Mouse (Mus musculus): ENCODE measurements around the gene Camk2d. TPM values are rescaled to one million over a fixed set of nuclear protein-coding genes. Genes with fewer than 3 reads are reported as not detected.

Camk2d gene
- polyA plus RNA-seq, 1 experiment from 2014 or later, result 34.9 TPM

DNA sequence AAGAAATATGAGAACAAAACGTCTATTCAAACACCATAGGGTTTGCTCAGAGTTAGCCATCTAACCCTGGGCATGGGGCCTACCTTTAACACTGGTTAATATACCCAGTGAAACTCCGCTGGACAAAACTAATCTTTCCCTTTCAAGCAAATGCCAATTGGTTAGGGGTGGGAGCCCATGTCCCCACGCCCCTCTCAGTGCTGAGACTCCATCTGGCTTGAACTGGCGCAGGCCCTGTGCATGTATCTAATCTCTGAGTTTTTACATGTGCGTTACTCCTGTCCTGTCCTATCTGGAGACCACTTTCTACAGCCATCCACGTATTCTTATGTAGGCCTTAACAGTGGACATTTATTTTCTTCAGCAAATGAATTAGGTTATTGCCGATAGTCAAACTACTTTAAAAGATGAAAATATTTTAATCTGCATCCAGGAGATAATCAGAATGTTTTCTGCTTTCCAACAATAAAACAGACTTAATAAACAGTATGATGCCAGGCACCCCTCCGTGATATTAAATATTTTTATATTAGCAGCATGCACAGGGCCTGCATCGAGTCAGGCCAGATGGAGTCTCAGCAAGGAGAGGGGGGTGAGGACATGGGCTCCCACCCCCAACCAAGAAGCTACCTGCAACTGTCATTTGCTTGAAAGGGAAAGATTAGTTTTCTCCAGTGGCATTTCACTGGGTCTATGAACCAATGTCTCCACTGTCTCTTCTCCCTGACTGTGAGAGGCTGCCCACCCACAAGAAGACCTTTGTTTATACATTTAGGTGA, 8.7 kb downstream of the Camk2d start:
- no peaks in the 10 kb centered on the region for H3K4me1 ChIP-seq (replicated peaks; ENCODE audit: control insufficient read depth, insufficient read depth)
- 84% methylated on average over 9 of the region's 9 CpGs for WGBS
- H3K9me3 ChIP-seq (ENCODE audit: control insufficient read depth, low read length), result no peaks in the 10 kb centered on the region
- TF ChIP-seq CTCF (IDR thresholded peaks at IDR 0.05; ENCODE audit: low read depth), result no peak
- no peak for TF ChIP-seq EP300 (optimal IDR thresholded peaks at IDR 0.05)
- H3K4me2 ChIP-seq (replicated peaks; ENCODE audit: low read depth), result no peak overlapping the region
- no peak for ATAC-seq (ENCODE audit: low FRiP score, low TSS enrichment)
- no peak for DNase-seq (ENCODE audit: low spot score)
- H3K9ac ChIP-seq (ENCODE audit: low read length), result no peak overlapping the region
- no peak overlapping the region for H3K4me3 ChIP-seq (ENCODE audit: low read depth, low read length)
- H3K27me3 ChIP-seq (ENCODE audit: control insufficient read depth, insufficient read depth, low read length), result no peaks in the 10 kb centered on the region
- H3K36me3 ChIP-seq (ENCODE audit: control insufficient read depth, insufficient read depth, low read length), result no peaks in the 10 kb centered on the region; the same call in 1 of the 2 replicates
- no peak overlapping the region for H3K27ac ChIP-seq (replicated peaks)

- Histone ChIP-seq H3K27ac (replicated peaks) (0 out of 2 replicates have a peak overlapping the region, but pooled peaks have one; percentile 20), H3K9ac (ENCODE audit: low read length) (no peak overlapping the region), H3K4me1 (replicated peaks; ENCODE audit: control insufficient read depth, insufficient read depth) (0 out of 2 replicates have a peak, but pooled peaks cover 2% of the 10 kb centered on the region), H3K27me3 (ENCODE audit: control insufficient read depth, insufficient read depth, low read length) (no peaks in the 10 kb centered on the region), H3K9me3 (ENCODE audit: control insufficient read depth, low read length) (no peaks in the 10 kb centered on the region), H3K4me2 (replicated peaks; ENCODE audit: low read depth) (no peak overlapping the region), H3K4me3 (ENCODE audit: low read depth, low read length) (no peak overlapping the region), H3K36me3 (ENCODE audit: control insufficient read depth, insufficient read depth, low read length) (no peaks in the 10 kb centered on the region)
- TF ChIP-seq CTCF (IDR thresholded peaks at IDR 0.05; ENCODE audit: low read depth) (no peak), EP300 (optimal IDR thresholded peaks at IDR 0.05) (no peak)
- DNase-seq (ENCODE audit: low spot score) (no peak), ATAC-seq (ENCODE audit: low FRiP score, low TSS enrichment) (no peak)
- WGBS, result 64% methylated on average over 5 of the region's 5 CpGs
These were observed 13.2 kb downstream of the Camk2d start for GRCm38 (mm10) chr3:126609310-126609709.

DNA sequence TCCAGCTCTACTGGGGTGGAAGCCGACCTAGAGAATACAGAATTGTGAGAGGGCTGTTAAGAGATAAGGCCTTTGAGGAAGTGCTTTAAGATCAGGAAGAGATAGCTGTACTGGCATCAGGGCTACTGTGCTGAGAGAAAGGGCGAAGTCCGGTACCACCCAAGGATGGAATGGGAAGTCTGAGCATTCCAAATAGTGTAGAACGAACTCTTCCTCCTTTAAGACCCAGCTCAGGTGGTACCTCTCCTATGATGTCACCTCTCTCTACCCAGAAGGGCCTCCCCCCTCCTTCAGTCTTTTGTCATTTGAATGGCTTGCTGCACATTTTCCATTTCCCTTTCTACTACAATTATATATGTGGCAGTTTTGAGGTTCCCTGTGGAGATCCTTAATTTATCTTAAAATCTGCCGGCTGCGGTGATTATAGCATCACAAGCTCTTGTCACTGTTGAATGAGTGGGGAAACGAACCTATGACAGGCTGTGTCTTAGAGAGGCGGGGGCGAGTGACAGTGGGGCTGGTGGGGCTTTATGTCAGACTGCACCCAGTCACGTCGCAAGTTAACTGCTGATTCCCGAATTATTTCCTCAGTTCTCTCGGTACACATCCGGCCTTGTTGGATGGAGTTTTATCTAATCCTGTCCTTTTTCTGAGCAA, 13.8 kb downstream of the Camk2d start:
- no peak for TF ChIP-seq EP300 (optimal IDR thresholded peaks at IDR 0.05)
- no peak for TF ChIP-seq CTCF (IDR thresholded peaks at IDR 0.05; ENCODE audit: low read depth)
- Histone ChIP-seq H3K4me1 (replicated peaks; ENCODE audit: control insufficient read depth, insufficient read depth) (0 out of 2 replicates have a peak, but pooled peaks cover 2% of the 10 kb centered on the region), H3K4me3 (ENCODE audit: low read depth, low read length) (no peak overlapping the region), H3K9ac (ENCODE audit: low read length) (no peak overlapping the region), H3K36me3 (ENCODE audit: control insufficient read depth, insufficient read depth, low read length) (no peaks in the 10 kb centered on the region), H3K9me3 (ENCODE audit: control insufficient read depth, low read length) (no peaks in the 10 kb centered on the region), H3K27me3 (ENCODE audit: control insufficient read depth, insufficient read depth, low read length) (no peaks in the 10 kb centered on the region), H3K27ac (replicated peaks) (0 out of 2 replicates have a peak overlapping the region, but pooled peaks have one; percentile 36), H3K4me2 (replicated peaks; ENCODE audit: low read depth) (no peak overlapping the region)
- WGBS, result 68% methylated on average over 14 of the region's 14 CpGs
- ATAC-seq (ENCODE audit: low FRiP score, low TSS enrichment) (peak; percentile 94), DNase-seq (ENCODE audit: low spot score) (peak; percentile 61)

- H3K9ac ChIP-seq (ENCODE audit: low read length), result no peak overlapping the region
- TF ChIP-seq CTCF (IDR thresholded peaks at IDR 0.05; ENCODE audit: low read depth) (no peak), EP300 (optimal IDR thresholded peaks at IDR 0.05) (no peak)
- ATAC-seq (ENCODE audit: low FRiP score, low TSS enrichment) (peak; percentile 36; the same call in 1 of the 2 replicates), DNase-seq (ENCODE audit: low spot score) (no peak)
- no peaks in the 10 kb centered on the region for H3K27me3 ChIP-seq (ENCODE audit: control insufficient read depth, insufficient read depth, low read length)
- no peak overlapping the region for H3K4me3 ChIP-seq (ENCODE audit: low read depth, low read length)
- 21% methylated on average over 7 of the region's 7 CpGs for WGBS
- H3K27ac ChIP-seq (replicated peaks), result no peak overlapping the region; the same call in 1 of the 2 replicates
- H3K4me1 ChIP-seq (replicated peaks; ENCODE audit: control insufficient read depth, insufficient read depth), result 0 out of 2 replicates have a peak, but pooled peaks cover 2% of the 10 kb centered on the region
- no peaks in the 10 kb centered on the region for H3K9me3 ChIP-seq (ENCODE audit: control insufficient read depth, low read length)
- no peaks in the 10 kb centered on the region for H3K36me3 ChIP-seq (ENCODE audit: control insufficient read depth, insufficient read depth, low read length)
- H3K4me2 ChIP-seq (replicated peaks; ENCODE audit: low read depth), result no peak overlapping the region; the same call in 1 of the 2 replicates
These were observed 15.5 kb downstream of the Camk2d start for GRCm38 (mm10) chr3:126611624-126612023.

GRCm38 (mm10) chr3:126612748-126613509, 16.8 kb downstream of the Camk2d start:
- no peak overlapping the region for H3K4me3 ChIP-seq (ENCODE audit: low read depth, low read length)
- no peak for TF ChIP-seq CTCF (IDR thresholded peaks at IDR 0.05; ENCODE audit: low read depth)
- TF ChIP-seq EP300 (optimal IDR thresholded peaks at IDR 0.05), result no peak
- H3K27me3 ChIP-seq (ENCODE audit: control insufficient read depth, insufficient read depth, low read length), result no peaks in the 10 kb centered on the region
- no peak for DNase-seq (ENCODE audit: low spot score)
- H3K9me3 ChIP-seq (ENCODE audit: control insufficient read depth, low read length), result no peaks in the 10 kb centered on the region
- 0 out of 2 replicates have a peak, but pooled peaks have one; percentile 39 for ATAC-seq (ENCODE audit: low FRiP score, low TSS enrichment)
- H3K9ac ChIP-seq (ENCODE audit: low read length), result no peak overlapping the region
- H3K27ac ChIP-seq (replicated peaks), result no peak overlapping the region
- H3K36me3 ChIP-seq (ENCODE audit: control insufficient read depth, insufficient read depth, low read length), result no peaks in the 10 kb centered on the region
- WGBS, result 58% methylated on average over 4 of the region's 4 CpGs
- H3K4me2 ChIP-seq (replicated peaks; ENCODE audit: low read depth), result no peak overlapping the region
- H3K4me1 ChIP-seq (replicated peaks; ENCODE audit: control insufficient read depth, insufficient read depth), result 0 out of 2 replicates have a peak, but pooled peaks cover 2% of the 10 kb centered on the region

Data from stomach, postnatal 0 days (tissue).